Mouse (Mus musculus) heart, postnatal 10 days (tissue): Measurements from ENCODE around the gene Lcorl. TPM values are rescaled to one million over a fixed set of nuclear protein-coding genes. Genes with fewer than 3 reads are reported as not detected.
A peak's percentile ranks its signal among the peaks of the same experiment; 100 is the strongest.
"Not testable (repeated sequence)": the region's sequence is repeated elsewhere in the genome, so short reads cannot be mapped to it uniquely, and the experiment has no call there.

Source experiments
- DNase-seq, 2 experiments: peaks; one replicate each; pipeline ENCODE4 v3.0.0; 2021
- intact Hi-C: fragments of 180-260 bp; cut with DNase I; formaldehyde crosslinking; loops from one replicate; pipeline ENCODE4 v1.15.1; 2025
- total RNA-seq, 2 experiments: library from RNA; stranded (reverse); gene quantifications; 2 replicates each; pipeline ENCODE4 v1.2.3; 2021

The Lcorl gene
- total RNA-seq, 2 experiments from 2014 or later, result 14.8 to 16.5 TPM

- intact Hi-C loops, result no loop called here
- no peak for DNase-seq
These were observed 138.4 kb downstream of the Lcorl start for GRCm38 (mm10) chr5:45718848-45719488.

- intact Hi-C loops, result no loop called here
- DNase-seq, result no peak
These were observed 147.8 kb downstream of the Lcorl start for GRCm38 (mm10) chr5:45709653-45710052.

- intact Hi-C loops, result no loop called here
- DNase-seq, result no peak
These were observed 150.6 kb downstream of the Lcorl start for GRCm38 (mm10) chr5:45706811-45707210.

GRCm38 (mm10) chr5:45691678-45692077 lies 165.7 kb downstream of the Lcorl start:
- no peak for DNase-seq
- intact Hi-C loops, result no loop called here

- no peak for DNase-seq
- intact Hi-C loops, result no loop called here
These were observed 166.6 kb downstream of the Lcorl start for GRCm38 (mm10) chr5:45690802-45691201.

- intact Hi-C loops, result no loop called here
- no peak for DNase-seq
These were observed 168.3 kb downstream of the Lcorl start for GRCm38 (mm10) chr5:45689152-45689551.

GRCm38 (mm10) chr5:45686223-45686622 lies 171.2 kb downstream of the Lcorl start:
- intact Hi-C loops, result no loop called here
- DNase-seq, result no peak

GRCm38 (mm10) chr5:45685243-45685642 lies 172.2 kb downstream of the Lcorl start:
- intact Hi-C loops, result no loop called here
- no peak for DNase-seq

GRCm38 (mm10) chr5:45683388-45683787 lies 174.0 kb downstream of the Lcorl start:
- DNase-seq, result no peak
- intact Hi-C loops, result no loop called here

GRCm38 (mm10) chr5:45679955-45680354 lies 177.5 kb downstream of the Lcorl start:
- intact Hi-C loops, result loop anchor here (10.0 kb wide), 1 partner anchor 1455 kb away; the partner anchor contains the start of gene Tapt1
- DNase-seq, result no peak

GRCm38 (mm10) chr5:45677639-45678038 lies 179.8 kb downstream of the Lcorl start:
- intact Hi-C loops, result loop anchor here (10.0 kb wide), 1 partner anchor 1453 kb away; the partner anchor contains the start of gene Tapt1
- no peak for DNase-seq

GRCm38 (mm10) chr5:45675032-45675431 lies 182.4 kb downstream of the Lcorl start:
- intact Hi-C loops, result loop anchor here (10.0 kb wide), 1 partner anchor 1450 kb away; the partner anchor contains the start of gene Tapt1
- DNase-seq, result no peak

- no peak for DNase-seq
- intact Hi-C loops, result loop anchor here (5.0 to 10.0 kb wide), 2 partner anchors 179 to 1446 kb away; partner anchors contain the start of genes Lap3 and Tapt1
These were observed 186.4 kb downstream of the Lcorl start for GRCm38 (mm10) chr5:45670894-45671494.

- no peak for DNase-seq
- intact Hi-C loops, result loop anchor here (5.0 to 10.0 kb wide), 2 partner anchors 178 to 1445 kb away; partner anchors contain the start of genes Lap3 and Tapt1
These were observed 187.1 kb downstream of the Lcorl start for GRCm38 (mm10) chr5:45670280-45670670.

GRCm38 (mm10) chr5:45669598-45670279 lies 187.7 kb downstream of the Lcorl start, which contains the start of gene Ncapg:
Ncapg (plus strand) TSS chr5:45669919.
- DNase-seq, result peak; percentile 99 to 100

GRCm38 (mm10) chr5:45669234-45669597 lies 188.2 kb downstream of the Lcorl start:
- DNase-seq, result no peak
- intact Hi-C loops, result loop anchor here (1.0 to 5.0 kb wide), 4 partner anchors 134 to 678 kb away; partner anchors contain the start of gene Med28

More at GRCm38 (mm10) chr5:45669598-45670279, 187.7 kb downstream of the Lcorl start, which contains the start of gene Ncapg:
- intact Hi-C loops, result loop anchor here (1.0 to 10.0 kb wide), 6 partner anchors 135 to 1445 kb away; partner anchors contain the start of genes Lap3, Med28 and Tapt1

- intact Hi-C loops, result loop anchor here (1.0 to 5.0 kb wide), 4 partner anchors 134 to 678 kb away; partner anchors contain the start of gene Med28
- no peak for DNase-seq
These were observed 188.6 kb downstream of the Lcorl start for GRCm38 (mm10) chr5:45668831-45669230.

GRCm38 (mm10) chr5:45668324-45668723 lies 189.1 kb downstream of the Lcorl start:
- intact Hi-C loops, result loop anchor here (2.0 to 5.0 kb wide), 3 partner anchors 134 to 679 kb away; partner anchors contain the start of gene Med28
- DNase-seq, result peak in 1 of 2 experiments; percentile 34

GRCm38 (mm10) chr5:45658406-45658805 lies 199.0 kb downstream of the Lcorl start:
- DNase-seq, intact Hi-C loops: not testable (repeated sequence)

GRCm38 (mm10) chr5:45651026-45651703 lies 206.2 kb downstream of the Lcorl start:
- intact Hi-C loops, result no loop called here
- DNase-seq, result no peak
